Mouse (Mus musculus): ENCODE data around the gene Lingo2. TPM values are rescaled to one million over a fixed set of nuclear protein-coding genes. Genes with fewer than 3 reads are reported as not detected.

The Lingo2 gene
- 1 to 10 TPM in 1 of 26 experiments, not detected in 25; 1.7 TPM for total RNA-seq (2018; cell fraction: chromatin; rRNA removed)
- not detected for total RNA-seq (2018; cell fraction: cytosol; rRNA removed)
- not detected for total RNA-seq (2018; cell fraction: nucleus; rRNA removed)
- polyA plus RNA-seq (2018): not detected in 3 replicates

DNA sequence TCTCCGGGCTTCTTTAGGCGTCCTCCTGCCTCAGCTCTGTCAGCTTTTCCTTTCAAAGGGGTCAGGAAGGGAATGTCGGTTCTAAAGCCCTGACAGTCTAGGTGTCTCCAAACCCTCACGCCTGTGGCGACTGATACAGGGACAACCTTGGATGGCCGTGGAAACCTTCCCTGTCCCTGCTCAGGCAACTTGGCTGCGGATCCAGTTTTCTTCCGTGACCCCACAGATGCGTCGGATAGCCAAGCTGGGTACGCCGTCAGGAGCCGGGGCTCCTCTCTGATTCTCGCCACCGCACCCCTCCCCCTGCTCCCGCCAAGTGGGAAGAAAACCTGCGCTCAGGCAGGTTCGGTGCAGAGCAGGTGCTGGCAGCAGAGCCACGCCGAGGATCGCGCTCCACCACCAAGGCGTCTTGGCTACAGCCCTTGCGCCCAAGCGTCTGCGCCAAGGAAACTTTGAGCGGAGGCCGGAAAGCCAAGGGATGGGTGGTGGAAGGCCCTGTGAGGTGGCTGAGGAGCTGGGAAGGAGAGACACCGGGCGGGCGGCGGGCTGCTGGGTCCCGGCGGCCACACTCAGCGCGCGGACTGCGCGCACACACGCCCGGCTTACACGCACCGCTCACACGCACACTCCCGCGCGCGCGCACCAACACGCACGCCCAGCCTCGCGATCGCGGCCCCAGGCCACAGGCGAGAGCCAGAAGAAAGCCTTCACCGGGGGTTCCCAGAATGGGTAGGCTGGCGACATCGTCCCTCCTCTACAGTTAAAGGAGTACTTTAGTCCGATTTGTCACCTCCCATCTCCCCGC, at the start of gene Lingo2:
TSS of gene Lingo2 (minus strand) at position 598 of the 805 bp plus-strand sequence.
- Histone ChIP-seq H3K27ac (no peak within 1 kb of the TSS), H3K4me3 (ENCODE audit: inconsistent target) (no peak within 1 kb of the TSS), H3K79me2 (ENCODE audit: inconsistent target) (no peaks in the 10 kb centered on the region), H3K36me3 (ENCODE audit: inconsistent target) (no peaks in the 10 kb centered on the region)
- WGBS (ENCODE audit: missing documents): 4% methylated on average over 61 of the region's 61 CpGs

- no peaks in the 10 kb centered on the region for H3K36me3 ChIP-seq (ENCODE audit: inconsistent target)
- no peak overlapping the region for H3K4me3 ChIP-seq (ENCODE audit: inconsistent target)
- 92% methylated on average over 4 of the region's 4 CpGs for WGBS (ENCODE audit: missing documents)
- no peak overlapping the region for H3K27ac ChIP-seq
- H3K79me2 ChIP-seq (ENCODE audit: inconsistent target): no peaks in the 10 kb centered on the region
These were observed 21.8 kb upstream of the Lingo2 start for GRCm38 (mm10) chr4:36973358-36973757.

DNA sequence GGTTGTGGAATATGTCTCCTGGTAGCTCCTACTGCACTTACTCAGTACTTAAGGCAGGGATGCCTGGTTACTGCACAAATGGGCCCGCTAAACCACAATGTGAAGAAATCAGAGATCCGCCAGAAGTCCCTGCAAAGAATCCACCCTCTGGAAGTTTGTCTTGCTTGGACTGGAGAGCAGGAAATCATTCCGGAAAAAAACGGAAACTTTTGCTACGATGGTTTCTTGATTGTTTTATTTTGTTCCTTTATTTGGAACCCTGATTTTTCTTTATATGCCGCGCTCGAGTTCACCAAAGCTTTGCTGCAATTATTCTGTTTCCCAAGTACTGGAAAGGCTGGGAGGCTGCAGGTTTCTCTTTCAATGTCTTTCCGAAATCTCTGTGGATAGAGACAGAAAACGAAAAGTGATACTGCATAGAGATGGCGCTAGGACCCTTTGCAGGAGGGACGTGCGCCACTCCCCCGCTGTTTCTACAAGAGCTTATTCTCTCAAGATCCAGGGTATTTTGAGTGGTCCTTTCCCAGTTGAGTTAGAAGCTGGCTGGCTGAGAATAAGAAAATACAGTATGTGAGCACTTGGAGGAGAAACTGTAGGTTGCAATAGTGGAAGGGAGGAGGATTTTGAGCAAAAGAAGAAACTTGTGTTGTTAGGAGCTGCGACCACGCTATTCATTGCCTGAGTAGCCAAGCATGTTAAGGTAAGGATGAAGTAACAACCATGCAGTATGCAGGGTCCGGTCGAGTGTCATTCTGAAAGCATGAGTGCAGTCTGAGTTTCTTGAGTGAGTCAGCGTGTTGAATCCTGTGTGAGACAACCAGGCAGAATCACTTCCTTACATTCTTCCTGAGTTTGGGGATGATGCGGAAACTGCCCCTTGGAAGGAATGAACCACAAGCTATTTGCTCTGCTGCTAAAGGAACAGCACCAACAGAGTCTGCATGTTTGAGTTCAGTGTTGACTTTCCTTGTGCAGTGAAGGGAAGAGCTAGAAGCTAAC, 1.2 kb upstream of the Lingo2 start:
- Histone ChIP-seq H3K27ac (no peak overlapping the region), H3K79me2 (ENCODE audit: inconsistent target) (no peaks in the 10 kb centered on the region), H3K36me3 (ENCODE audit: inconsistent target) (no peaks in the 10 kb centered on the region), H3K4me3 (ENCODE audit: inconsistent target) (no peak overlapping the region)
- 6% methylated on average over 20 of the region's 20 CpGs for WGBS (ENCODE audit: missing documents)

DNA sequence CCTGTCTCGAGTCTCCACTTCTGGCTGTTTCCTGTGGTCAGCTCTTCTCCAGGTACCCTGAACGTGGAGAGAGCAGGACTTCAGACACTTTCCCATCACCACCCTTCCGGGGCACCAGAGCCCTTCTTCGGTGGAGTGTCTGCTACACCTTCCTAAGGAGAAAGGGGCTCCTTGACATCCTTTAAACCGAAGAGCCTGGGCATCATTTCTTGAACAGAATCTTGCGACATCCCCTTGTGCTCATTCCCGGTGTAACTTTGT, 338 bp upstream of the Lingo2 start:
- Histone ChIP-seq H3K79me2 (ENCODE audit: inconsistent target) (no peaks in the 10 kb centered on the region), H3K4me3 (ENCODE audit: inconsistent target) (no peak overlapping the region), H3K36me3 (ENCODE audit: inconsistent target) (no peaks in the 10 kb centered on the region), H3K27ac (no peak overlapping the region)
- WGBS (ENCODE audit: missing documents): 4% methylated on average over 7 of the region's 7 CpGs

GRCm38 (mm10) chr4:36950790-36951149, 777 bp downstream of the Lingo2 start:
- no peak overlapping the region for H3K27ac ChIP-seq
- no peak overlapping the region for H3K4me3 ChIP-seq (ENCODE audit: inconsistent target)
- no peaks in the 10 kb centered on the region for H3K36me3 ChIP-seq (ENCODE audit: inconsistent target)
- 3% methylated on average over 11 of the region's 11 CpGs for WGBS (ENCODE audit: missing documents)
- H3K79me2 ChIP-seq (ENCODE audit: inconsistent target): no peaks in the 10 kb centered on the region

DNA sequence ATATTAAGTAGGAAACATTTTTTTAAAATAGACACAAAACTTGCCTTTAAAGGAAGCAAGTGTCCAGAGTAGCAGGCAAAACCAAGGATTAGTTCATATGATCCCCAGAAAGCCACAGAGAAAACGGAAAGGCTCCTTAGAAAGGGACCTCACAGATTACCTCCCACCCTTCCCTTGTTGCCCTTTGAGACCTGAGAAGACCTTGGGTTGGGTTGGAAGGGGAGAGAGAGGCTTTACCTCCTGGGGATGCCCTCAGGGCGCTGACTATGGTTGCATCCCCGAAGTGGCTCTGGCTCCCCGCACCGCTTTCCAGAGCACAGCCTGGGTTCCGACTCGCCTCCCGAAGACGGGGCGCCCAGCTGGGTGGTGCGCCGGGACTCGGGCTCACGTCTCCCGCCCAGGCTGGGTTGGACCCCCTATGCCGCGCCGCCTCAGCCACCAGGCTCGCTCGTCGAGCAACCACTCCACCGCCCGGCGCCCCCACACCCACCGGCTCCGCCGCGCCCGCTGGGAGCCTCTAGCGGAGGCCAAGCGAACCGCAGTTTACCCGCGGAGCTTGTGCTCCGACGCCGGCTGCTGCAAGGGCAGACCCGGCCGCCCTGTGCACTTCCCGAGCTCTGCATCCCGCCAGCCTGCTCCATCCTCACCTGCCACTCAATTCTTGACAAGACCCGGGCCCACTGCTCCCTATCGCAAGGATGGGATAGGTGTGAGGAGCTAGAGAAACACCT, 1.4 kb downstream of the Lingo2 start:
- Histone ChIP-seq H3K4me3 (ENCODE audit: inconsistent target) (no peak overlapping the region), H3K27ac (no peak overlapping the region), H3K36me3 (ENCODE audit: inconsistent target) (no peaks in the 10 kb centered on the region), H3K79me2 (ENCODE audit: inconsistent target) (no peaks in the 10 kb centered on the region)
- 4% methylated on average over 42 of the region's 43 CpGs for WGBS (ENCODE audit: missing documents)

GRCm38 (mm10) chr4:36890810-36891209, 60.7 kb downstream of the Lingo2 start:
- no peak overlapping the region for H3K27ac ChIP-seq
- H3K4me3 ChIP-seq (ENCODE audit: inconsistent target): no peak overlapping the region
- H3K36me3 ChIP-seq (ENCODE audit: inconsistent target): no peaks in the 10 kb centered on the region
- H3K79me2 ChIP-seq (ENCODE audit: inconsistent target): no peaks in the 10 kb centered on the region
- WGBS (ENCODE audit: missing documents): 90% methylated on average over 1 of the region's 1 CpGs

DNA sequence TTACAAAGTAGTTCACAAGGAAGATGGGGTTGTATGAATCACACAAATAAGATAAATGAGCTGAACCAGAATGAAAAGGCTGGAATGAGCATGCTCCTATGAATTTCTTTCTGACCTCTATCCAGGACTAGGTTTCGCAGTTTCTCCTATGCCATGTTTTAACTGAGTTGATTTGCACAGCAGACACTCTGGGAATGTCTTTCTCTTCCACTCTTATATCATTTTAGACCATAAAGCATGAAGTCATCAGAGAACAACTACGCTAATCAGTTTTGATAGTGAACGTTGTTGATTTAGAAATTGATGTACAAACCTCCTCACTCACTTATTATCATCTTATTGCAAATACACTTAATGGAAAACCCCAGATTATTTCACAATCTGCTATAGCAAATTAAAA, 61.2 kb downstream of the Lingo2 start:
- Histone ChIP-seq H3K36me3 (ENCODE audit: inconsistent target) (no peaks in the 10 kb centered on the region), H3K4me3 (ENCODE audit: inconsistent target) (no peak overlapping the region), H3K79me2 (ENCODE audit: inconsistent target) (no peaks in the 10 kb centered on the region), H3K27ac (no peak overlapping the region)
- WGBS (ENCODE audit: missing documents): 84% methylated on average over 3 of the region's 3 CpGs

GRCm38 (mm10) chr4:36874781-36875180, 76.8 kb downstream of the Lingo2 start:
- Histone ChIP-seq H3K27ac (no peak overlapping the region), H3K4me3 (ENCODE audit: inconsistent target) (no peak overlapping the region), H3K36me3 (ENCODE audit: inconsistent target) (no peaks in the 10 kb centered on the region), H3K79me2 (ENCODE audit: inconsistent target) (no peaks in the 10 kb centered on the region)

DNA sequence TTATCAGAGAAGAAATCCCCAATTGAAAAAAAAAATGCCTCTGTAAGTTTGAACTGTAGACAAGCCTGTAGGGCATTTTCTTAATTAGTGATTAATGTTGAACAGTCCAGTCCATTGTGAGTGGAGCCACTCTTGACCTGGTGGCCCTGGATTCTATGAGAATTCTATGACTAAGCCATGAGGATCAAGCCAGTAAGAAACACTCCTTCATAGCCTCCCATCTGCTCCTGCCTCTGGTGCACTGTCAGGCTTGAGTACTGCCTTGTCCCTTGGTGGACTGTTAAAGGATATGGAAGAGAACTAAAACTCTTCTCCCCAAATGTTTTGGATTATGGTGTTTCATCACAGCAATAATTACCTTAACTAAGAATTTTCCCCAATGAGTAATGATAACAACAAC, 126.6 kb downstream of the Lingo2 start:
- Histone ChIP-seq H3K4me3 (ENCODE audit: inconsistent target) (no peak overlapping the region), H3K27ac (no peak overlapping the region), H3K36me3 (ENCODE audit: inconsistent target) (no peaks in the 10 kb centered on the region), H3K79me2 (ENCODE audit: inconsistent target) (no peaks in the 10 kb centered on the region)

DNA sequence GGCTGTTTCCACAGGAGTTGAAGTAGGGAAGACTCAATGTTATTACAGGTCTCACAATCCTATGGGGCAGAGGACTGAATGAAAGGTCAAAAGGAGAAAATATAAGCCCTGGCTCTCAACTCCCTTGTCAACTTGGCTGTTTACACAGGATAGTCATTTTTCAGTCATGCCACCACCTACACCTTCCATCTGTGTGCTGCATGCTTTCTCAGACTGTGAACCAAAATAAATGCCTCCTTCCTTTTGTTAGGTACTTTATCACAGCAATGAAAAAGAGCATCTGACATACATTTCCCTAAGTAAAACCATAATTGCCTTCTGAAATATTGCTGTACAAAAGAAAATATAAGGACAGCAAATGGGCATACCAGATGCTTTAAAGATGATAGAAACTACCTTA, 129.6 kb downstream of the Lingo2 start:
- Histone ChIP-seq H3K79me2 (ENCODE audit: inconsistent target) (no peaks in the 10 kb centered on the region), H3K4me3 (ENCODE audit: inconsistent target) (no peak overlapping the region), H3K27ac (no peak overlapping the region), H3K36me3 (ENCODE audit: inconsistent target) (no peaks in the 10 kb centered on the region)

GRCm38 (mm10) chr4:36775088-36775487, 176.5 kb downstream of the Lingo2 start:
- Histone ChIP-seq H3K27ac (no peak overlapping the region), H3K36me3 (ENCODE audit: inconsistent target) (no peaks in the 10 kb centered on the region), H3K79me2 (ENCODE audit: inconsistent target) (no peaks in the 10 kb centered on the region), H3K4me3 (ENCODE audit: inconsistent target) (no peak overlapping the region)
- WGBS (ENCODE audit: missing documents): 68% methylated on average over 4 of the region's 4 CpGs

DNA sequence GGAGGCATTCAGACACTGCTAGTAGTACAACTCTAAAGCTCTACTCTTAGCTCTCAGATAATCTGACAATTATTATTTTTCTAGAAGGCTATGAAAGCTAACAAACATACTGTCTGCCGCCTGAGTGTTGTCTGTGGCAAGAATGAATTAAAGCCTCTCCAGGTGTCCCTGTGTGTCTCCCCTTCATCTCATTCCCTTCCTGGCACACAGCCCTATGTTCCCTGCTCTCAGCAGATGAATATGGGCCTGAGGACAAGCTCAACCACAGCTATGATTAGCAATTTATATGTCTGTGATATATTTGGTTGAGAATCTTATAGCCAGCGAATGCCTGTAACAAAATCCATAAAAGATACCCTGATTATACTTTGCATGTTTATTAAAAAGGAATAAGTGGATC, 220.9 kb downstream of the Lingo2 start:
- Histone ChIP-seq H3K4me3 (ENCODE audit: inconsistent target) (no peak overlapping the region), H3K36me3 (ENCODE audit: inconsistent target) (no peaks in the 10 kb centered on the region), H3K27ac (no peak overlapping the region), H3K79me2 (ENCODE audit: inconsistent target) (no peaks in the 10 kb centered on the region)
- WGBS (ENCODE audit: missing documents): 86% methylated on average over 2 of the region's 2 CpGs

- Histone ChIP-seq H3K27ac (no peak overlapping the region), H3K36me3 (ENCODE audit: inconsistent target) (no peaks in the 10 kb centered on the region), H3K79me2 (ENCODE audit: inconsistent target) (no peaks in the 10 kb centered on the region), H3K4me3 (ENCODE audit: inconsistent target) (no peak overlapping the region)
- WGBS (ENCODE audit: missing documents): 67% methylated on average over 1 of the region's 1 CpGs
These were observed 235.1 kb downstream of the Lingo2 start for GRCm38 (mm10) chr4:36716411-36716810.

DNA sequence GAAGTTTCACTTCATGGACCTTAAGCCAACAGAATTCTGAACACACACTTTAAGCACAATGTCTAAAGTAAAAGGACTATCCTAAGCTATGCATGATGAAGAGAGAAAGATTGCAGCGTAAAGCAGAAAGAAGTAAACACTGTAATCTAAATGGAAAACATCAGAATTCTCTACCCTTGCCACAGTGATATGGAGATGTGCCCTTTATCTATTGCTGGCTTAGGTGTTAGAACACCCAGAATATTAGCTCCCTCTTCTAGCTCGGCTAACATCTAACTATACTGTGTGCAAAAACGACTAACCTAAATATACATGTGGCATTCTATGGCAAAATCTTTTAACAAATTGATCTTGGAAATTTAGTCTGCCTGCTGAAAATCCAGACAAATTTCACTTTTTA, 252.7 kb downstream of the Lingo2 start:
- H3K4me3 ChIP-seq (ENCODE audit: inconsistent target): no peak overlapping the region
- H3K27ac ChIP-seq: no peak overlapping the region
- WGBS (ENCODE audit: missing documents): 79% methylated on average over 3 of the region's 3 CpGs

More for the DNA sequence above, 252.7 kb downstream of the Lingo2 start:
- Histone ChIP-seq H3K36me3 (ENCODE audit: inconsistent target) (no peaks in the 10 kb centered on the region), H3K79me2 (ENCODE audit: inconsistent target) (no peaks in the 10 kb centered on the region)

Measured in macrophage (primary cell).